Mouse (Mus musculus) kidney, postnatal 14 days (tissue): ENCODE data around the gene Map4k4.

Source experiments
- DNase-seq: peaks from one replicate; pipeline ENCODE4 v3.0.0; 2022; ENCODE audit warnings: mixed read lengths

The Map4k4 gene

GRCm38 (mm10) chr1:39969771-39970406 is 69.2 kb downstream of the Map4k4 start:
- DNase-seq: no peak

DNA sequence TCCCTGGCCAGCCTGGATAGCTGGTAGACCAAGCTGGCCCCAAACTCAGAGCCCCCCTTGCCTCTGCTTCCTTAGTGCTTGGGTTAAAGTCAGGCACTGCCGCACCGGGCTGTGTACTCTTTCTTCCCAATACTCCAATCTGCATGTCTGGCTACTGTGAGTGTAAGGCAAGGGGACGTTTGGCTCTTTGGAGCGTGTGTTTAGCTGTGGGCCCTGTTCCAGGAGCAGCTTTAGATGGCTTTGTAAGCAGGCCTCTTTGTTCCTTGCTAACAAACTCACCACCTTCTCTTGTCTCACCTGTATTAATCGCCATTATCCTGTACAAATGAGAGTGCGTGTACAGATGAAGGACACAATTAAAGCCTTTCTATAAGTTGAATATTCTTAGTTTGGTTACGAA is 71.7 kb downstream of the Map4k4 start:
- no peak for DNase-seq

DNA sequence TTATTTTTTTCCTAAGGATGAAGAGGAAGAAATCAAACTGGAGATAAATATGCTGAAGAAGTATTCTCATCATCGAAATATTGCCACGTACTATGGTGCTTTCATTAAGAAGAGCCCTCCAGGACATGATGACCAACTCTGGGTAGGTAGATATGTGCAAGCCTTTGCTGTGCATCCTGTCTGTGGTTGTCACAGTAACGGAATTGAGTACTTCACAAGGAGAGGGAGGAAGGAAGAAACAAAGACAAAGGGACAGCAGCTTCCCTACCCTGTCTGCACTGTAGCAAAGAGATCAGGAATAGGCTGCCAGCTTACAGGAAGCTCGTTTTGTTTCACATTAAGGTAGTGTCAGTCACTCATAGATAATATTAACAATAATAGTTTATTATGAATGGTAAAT is 73.2 kb downstream of the Map4k4 start:
- DNase-seq: no peak

DNA sequence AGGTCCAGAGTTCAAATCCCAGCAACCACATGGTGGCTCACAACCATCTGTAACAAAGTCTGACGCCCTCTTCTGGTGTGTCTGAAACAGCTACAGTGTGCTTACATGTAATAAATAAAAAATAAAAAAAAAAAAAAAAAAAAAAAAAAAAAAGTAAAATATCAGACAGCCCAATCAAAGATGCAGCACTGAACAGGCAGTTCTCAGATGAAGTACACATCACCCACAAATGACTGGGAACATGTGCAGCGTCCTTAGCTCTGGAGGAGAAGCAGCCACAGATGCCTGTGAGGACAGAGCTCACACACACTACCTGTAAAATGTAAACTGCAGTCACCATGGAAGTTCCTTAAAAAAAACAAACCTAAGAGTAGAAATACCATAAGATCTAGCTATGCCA is 74.3 kb downstream of the Map4k4 start:
- DNase-seq: no peak

GRCm38 (mm10) chr1:39976107-39976506 is 75.4 kb downstream of the Map4k4 start:
- DNase-seq: no peak

DNA sequence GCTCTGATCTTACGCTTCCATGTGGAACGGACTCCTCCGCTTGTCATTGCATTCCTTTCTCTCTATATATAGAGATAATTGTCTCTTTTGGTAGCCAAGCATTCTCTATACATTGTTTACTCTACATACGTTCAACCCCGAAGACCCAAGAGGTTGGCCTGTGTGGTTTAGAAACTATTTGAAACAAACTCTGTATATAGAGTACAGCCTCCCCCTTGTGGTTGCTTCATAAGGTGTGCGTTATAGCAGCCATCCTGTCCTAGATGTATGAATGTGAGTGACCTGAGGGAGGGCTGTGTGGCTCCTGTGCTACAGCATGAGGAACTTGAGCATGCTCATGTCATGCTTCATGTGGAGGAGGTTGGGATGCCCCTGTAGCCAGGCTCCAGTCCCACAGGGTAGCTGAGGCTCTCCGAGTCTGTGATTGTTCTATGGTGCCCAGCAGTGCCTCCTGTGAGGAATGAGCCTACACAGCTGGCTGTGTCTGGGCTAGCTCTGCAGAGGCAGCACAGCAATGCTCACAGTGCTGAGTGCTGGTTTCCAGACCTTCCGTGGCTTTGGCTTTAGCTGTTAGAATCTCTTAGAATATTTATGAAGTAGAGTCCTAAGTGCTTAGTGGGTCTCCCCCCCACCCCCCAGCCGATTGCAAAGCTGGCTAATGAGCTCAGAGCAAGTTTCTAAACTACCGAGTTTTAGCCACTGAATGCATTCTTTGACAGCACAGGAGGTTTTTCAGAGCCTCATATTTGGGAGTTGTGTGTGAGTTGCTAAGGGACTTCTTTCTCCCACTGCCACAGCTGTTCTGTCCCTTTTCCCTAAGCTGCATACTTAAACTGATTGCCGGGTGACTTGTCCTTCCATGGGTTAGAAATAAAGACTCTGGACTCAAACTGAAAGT is 76.4 kb downstream of the Map4k4 start:
- DNase-seq: no peak

DNA sequence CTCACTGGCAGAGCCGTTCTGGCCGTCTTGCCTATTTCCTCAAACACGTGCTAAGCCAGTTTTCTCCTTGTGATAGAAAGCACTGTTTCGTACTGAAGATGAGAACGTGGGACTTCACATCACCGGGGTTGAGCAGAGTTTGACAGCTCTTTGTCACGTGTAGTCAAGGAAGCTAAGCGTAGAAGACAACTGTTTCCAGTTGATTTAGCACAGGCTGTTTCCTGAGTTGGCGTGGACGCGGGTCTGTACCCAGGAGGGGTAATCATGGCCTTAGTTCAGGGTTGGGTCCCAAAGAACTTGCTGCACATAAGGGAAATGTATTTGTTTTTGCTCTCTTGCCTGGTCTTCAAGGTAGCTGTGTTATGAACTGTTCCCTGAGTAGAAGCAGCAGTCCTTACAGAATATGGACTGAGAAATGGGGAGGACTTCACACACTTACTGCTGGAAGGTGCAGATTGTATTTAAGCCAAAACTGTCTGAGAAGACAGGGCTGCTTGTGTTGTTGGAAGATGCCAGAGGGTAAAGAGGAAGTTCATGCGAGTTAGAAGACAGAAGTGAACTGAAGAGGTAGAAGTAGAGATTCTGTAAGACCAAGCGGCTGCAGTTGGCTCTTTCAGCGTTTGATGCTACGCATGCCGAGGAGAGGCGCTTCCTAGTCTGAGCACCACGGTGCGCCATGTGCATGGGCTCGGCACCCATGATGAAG is 78.2 kb downstream of the Map4k4 start:
- DNase-seq: no peak

DNA sequence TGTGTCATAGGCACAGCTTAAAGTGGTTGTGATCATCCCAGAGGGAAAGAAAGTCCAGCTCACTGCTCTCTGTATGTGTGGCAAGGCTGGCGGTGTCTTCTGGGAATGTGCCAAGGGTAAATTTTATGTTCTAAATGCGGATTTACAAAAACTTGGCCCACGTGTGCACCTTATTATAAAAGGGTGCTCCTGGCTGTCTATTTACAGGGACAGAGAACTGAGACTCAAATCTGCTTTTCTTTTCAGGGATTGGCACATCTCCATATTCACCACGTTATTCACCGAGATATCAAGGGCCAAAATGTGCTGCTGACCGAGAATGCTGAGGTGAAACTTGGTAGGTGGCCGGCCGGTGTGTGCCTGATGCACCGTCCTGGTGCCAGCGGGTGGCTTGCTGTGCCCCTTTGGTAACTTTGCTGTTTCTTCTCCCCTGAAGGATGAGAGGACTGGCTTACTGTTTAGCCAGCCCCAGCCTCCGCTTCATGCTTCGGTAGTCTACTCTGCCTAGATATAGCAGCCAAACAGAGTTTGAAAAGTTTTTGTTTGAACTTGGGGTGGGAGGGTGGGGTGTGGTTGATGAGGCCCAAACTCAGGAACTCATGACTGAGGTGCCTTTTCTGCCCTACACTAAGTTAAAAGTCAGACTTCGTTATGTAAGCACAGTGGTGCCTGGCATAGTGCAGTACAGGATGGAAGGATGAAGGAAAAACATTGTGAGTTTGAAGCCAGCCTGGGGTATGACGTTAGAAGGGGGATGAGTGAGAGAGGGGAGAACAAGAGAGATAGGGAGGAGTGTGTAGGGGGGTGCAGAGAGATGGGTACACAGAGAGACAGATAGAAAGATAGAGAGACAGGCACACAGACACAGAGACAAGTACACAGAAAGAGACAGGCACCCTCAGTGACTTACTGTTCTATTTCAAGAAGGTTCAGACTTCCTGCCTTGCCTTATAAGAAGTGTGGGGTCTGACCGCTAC is 79.9 kb downstream of the Map4k4 start:
- no peak for DNase-seq

DNA sequence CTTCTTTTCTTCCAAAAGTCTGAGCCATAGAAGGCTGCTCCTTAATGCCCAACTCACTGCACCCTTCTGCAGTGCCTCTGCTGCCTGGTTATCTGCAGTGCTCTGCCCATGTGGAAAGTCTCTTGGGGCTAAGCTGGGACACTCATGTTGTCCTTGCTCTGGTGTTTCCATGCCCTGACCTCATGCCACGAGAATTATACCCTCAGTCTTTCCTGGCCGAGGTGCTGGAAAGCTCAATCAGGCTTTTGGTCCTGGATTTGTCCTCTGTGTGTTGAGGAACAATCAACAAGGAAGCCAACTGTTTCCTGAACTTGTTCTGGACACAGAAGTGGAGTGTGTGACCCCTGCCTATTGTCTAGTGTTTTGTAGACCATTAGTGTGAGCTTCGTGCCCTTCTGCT is 81.3 kb downstream of the Map4k4 start:
- DNase-seq: no peak

- DNase-seq: no peak
These were observed 82.2 kb downstream of the Map4k4 start for GRCm38 (mm10) chr1:39982727-39983487.

DNA sequence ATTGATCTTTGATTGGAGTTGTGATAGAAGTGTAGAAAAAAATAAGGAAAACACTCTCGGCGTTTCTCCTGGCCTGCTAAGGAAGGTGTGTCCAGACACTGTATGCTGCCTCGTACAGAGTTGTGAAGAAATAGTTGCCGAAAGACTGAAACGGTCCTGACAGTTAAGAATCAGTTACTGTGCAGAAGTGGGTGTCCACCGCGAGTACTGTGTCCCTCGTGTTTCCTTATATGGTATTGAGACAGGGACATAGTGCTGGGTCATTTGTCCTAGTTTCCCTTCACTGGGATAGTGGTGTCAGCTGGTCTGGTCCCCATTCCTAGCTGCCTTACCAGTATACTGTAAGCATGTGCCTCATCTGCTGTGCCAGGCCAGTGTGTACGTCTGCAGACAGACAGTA is 83.6 kb downstream of the Map4k4 start:
- DNase-seq: no peak

- DNase-seq: no peak
These were observed 86.1 kb downstream of the Map4k4 start for GRCm38 (mm10) chr1:39986820-39987219.

- DNase-seq: no peak
These were observed 88.1 kb downstream of the Map4k4 start for GRCm38 (mm10) chr1:39988841-39989240.

DNA sequence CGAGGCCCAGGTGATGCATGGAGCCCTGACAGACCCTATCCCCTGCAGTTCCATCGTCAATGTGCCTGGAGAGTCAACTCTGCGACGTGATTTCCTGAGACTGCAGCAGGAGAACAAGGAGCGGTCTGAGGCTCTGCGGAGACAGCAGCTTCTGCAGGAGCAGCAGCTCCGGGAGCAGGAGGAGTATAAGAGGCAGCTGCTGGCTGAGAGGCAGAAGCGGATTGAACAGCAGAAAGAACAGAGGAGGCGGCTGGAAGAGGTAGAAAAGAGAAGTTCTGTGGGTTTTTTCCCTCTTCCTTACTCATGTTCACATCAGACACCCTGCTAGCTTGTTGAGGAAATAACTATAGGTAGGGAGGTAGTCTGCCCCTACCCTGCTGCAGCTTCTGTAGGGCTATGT is 89.3 kb downstream of the Map4k4 start:
- DNase-seq: no peak

- no peak for DNase-seq
These were observed 93.2 kb downstream of the Map4k4 start for GRCm38 (mm10) chr1:39993921-39994320.

DNA sequence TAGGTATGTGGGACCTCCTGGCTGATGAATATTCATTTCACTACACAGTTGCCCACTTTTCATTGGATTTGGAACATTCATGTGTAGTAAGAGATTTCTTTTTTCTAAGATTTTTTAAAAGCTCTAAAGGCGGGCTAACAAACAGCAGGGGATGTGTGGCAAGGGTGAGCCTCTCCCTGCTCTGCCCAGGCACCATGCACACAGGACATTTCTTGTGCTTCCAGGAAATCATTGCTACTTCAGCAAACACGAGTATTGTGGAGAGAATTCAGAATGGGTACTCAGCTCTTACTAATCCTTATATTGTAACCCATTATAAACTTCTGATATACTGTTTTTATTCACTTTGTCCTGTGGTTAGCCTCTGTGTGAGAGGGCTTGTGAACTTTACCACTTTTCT is 94.9 kb downstream of the Map4k4 start:
- DNase-seq: no peak

GRCm38 (mm10) chr1:40000476-40000875 is 99.8 kb downstream of the Map4k4 start:
- DNase-seq: no peak

GRCm38 (mm10) chr1:40000899-40001298 is 100.2 kb downstream of the Map4k4 start:
- peak; percentile 61 for DNase-seq

DNA sequence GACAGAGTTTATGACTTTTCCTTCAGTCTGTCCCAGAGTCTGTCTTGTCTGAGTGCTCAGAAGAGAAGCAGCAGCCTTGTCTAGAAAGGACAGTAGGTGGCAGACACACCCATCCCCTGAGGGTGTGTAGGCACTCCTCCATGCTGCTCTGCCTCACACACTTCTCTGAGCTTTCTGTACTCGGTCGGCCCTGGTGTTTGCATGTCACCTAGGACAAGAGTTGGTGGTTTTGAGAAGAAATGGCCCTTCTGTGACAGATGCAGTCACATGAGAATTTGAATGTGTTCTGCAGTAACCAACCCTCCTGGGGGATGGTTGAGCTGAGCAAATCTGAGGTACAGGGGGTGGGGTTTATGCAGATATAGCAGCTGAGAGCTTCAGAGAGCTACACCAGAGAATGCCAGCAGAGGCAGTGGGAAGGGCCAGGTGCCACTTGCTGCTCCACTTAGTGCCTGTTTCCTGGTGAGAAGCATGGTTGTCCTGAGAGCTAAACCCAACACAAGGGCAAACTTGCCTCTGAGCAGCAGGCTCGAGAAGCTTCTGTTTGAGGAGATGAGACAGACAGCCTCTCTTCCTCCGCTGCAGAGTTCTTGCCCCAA is 101.5 kb downstream of the Map4k4 start:
- DNase-seq: no peak

DNA sequence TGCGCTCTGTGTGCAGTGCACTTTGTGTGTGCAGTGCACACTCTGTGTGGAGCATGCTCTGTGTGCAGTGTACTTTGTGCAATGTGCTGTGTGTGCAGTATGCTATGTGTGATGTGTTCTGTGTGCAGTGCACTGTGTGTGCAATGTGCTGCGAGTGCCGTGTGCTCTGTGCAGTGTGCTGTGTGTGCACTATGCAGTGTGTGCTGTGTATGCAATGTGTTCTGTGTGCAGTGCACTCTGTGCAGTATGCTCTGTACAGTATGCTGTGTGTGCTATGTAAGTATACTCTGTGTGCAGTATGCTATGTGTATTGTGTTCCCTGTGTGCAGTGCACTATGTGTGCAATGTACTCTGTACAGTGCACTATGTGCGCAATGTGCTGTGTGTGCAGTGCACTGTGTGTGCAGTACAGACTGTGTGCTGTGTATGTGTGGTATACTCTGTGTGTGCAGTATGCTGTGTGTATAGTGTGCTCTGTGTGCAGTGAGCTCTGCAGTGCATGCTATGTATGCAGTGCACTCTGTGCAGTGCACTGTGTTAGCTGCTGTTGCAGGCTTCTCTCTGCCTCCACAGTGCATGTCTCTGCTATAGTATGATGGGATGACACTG is 105.4 kb downstream of the Map4k4 start:
- no peak for DNase-seq

- DNase-seq: no peak
These were observed 107.3 kb downstream of the Map4k4 start for GRCm38 (mm10) chr1:40007962-40008471.
